Mouse (Mus musculus): ENCODE data around the gene Man2a2. TPM values are rescaled to one million over a fixed set of nuclear protein-coding genes. Genes with fewer than 3 reads are reported as not detected.
"Not testable (repeated sequence)": the region's sequence is repeated elsewhere in the genome, so short reads cannot be mapped to it uniquely, and the experiment has no call there.

The Man2a2 gene
- polyA plus RNA-seq, 1 experiment = 96.3 TPM

DNA sequence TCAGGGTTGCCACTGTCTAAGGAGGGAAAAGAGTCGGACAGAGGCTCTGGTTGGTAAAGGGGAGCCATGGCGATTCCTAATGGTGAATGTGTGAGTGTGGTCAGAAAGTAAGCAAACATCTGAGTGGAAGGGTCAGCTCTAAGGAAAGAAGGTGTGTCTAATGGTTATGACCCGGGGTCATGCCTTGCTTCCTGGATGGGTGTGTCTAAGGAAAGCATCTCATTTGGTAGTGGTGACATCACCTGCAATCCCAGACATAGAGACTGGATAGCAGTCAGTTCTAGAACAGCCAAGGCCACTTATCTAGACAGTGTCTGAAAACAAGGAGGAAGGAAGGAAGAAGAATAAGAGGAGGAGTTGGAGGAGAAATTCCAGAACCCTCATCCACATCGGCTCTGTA, 36.3 kb downstream of the Man2a2 start:
- DNase-seq = no peak
- no peak overlapping the region for H3K4me3 ChIP-seq (replicated peaks; ENCODE audit: extremely low read depth, low read depth, low read length)
- TF ChIP-seq POLR2A (IDR thresholded peaks at IDR 0.05; ENCODE audit: borderline replicate concordance, extremely low read depth, low read depth, low read length) (no peak), CTCF (IDR thresholded peaks at IDR 0.05; ENCODE audit: insufficient read depth, low read length) (no peak)
- H3K4me1 ChIP-seq (ENCODE audit: control insufficient read depth, insufficient read depth, low read length) = peaks cover 4% of the 10 kb centered on the region; the same call in 1 of the 2 replicates
- 74% methylated on average over 4 of the region's 4 CpGs for WGBS

- no peak for DNase-seq
- H3K4me3 ChIP-seq (replicated peaks; ENCODE audit: extremely low read depth, low read depth, low read length) = no peak overlapping the region
- H3K4me1 ChIP-seq (ENCODE audit: control insufficient read depth, insufficient read depth, low read length) = no peaks in the 10 kb centered on the region
- 91% methylated on average over 19 of the region's 19 CpGs for WGBS
- TF ChIP-seq CTCF (IDR thresholded peaks at IDR 0.05; ENCODE audit: insufficient read depth, low read length) (no peak), POLR2A (IDR thresholded peaks at IDR 0.05; ENCODE audit: borderline replicate concordance, extremely low read depth, low read depth, low read length) (no peak)
Measured at GRCm38 (mm10) chr7:80331433-80331832, 39.7 kb downstream of the Man2a2 start.

DNA sequence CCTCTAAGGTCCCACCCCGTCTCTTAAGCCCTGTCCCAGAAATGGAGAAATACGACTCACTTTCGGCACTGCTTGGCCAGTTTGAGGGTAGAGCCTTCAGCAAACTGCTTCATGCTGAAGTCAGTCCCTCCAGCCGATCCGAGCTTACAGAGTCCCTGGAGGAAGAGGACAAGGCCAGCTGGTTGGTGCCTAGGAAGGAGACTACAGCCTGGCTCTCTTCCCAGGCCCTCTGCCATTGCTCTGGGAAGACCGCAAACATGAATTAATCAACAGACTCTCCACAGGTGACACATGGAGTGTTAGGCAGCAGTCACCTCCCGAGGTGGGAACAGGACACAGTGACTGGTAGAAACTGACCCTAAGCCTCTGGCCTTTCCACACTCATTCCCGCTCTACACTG, 40.9 kb downstream of the Man2a2 start:
- no peak for DNase-seq
- TF ChIP-seq CTCF (IDR thresholded peaks at IDR 0.05; ENCODE audit: insufficient read depth, low read length) = no peak
- no peak for TF ChIP-seq POLR2A (IDR thresholded peaks at IDR 0.05; ENCODE audit: borderline replicate concordance, extremely low read depth, low read depth, low read length)
- WGBS = 84% methylated on average over 8 of the region's 8 CpGs

DNA sequence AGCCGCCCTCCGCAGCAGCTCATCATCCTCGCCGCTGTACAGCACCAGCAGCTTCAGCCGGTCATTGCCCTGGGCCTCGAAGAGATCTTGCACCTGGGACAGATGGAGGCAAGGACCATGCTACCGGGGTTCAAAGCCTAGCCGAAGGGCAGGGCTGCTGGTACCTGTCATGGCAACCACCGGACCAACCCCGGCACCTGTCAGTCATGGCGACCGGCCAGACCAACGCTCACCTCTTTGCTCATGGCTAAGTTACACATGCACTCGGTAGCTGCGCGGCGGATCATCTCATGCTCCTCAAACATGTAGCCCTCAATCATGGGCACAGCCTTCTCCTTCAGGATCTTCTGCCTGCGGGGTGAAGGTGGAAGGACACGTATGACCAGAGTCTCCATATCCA, 45.1 kb downstream of the Man2a2 start:
- DNase-seq = no peak
- TF ChIP-seq POLR2A (IDR thresholded peaks at IDR 0.05; ENCODE audit: borderline replicate concordance, extremely low read depth, low read depth, low read length) (no peak), CTCF (IDR thresholded peaks at IDR 0.05; ENCODE audit: insufficient read depth, low read length) (no peak)
- no peak overlapping the region for H3K4me3 ChIP-seq (replicated peaks; ENCODE audit: extremely low read depth, low read depth, low read length)
- peaks cover 3% of the 10 kb centered on the region; the same call in 1 of the 2 replicates for H3K4me1 ChIP-seq (ENCODE audit: control insufficient read depth, insufficient read depth, low read length)
- 94% methylated on average over 19 of the region's 19 CpGs for WGBS

More for the DNA sequence above, 40.9 kb downstream of the Man2a2 start:
- Histone ChIP-seq H3K4me1 (ENCODE audit: control insufficient read depth, insufficient read depth, low read length) (no peaks in the 10 kb centered on the region), H3K4me3 (replicated peaks; ENCODE audit: extremely low read depth, low read depth, low read length) (no peak overlapping the region)

- 91% methylated on average over 16 of the region's 16 CpGs for WGBS
- peaks cover 3% of the 10 kb centered on the region; the same call in 1 of the 2 replicates for H3K4me1 ChIP-seq (ENCODE audit: control insufficient read depth, insufficient read depth, low read length)
- TF ChIP-seq CTCF (IDR thresholded peaks at IDR 0.05; ENCODE audit: insufficient read depth, low read length) (no peak), POLR2A (IDR thresholded peaks at IDR 0.05; ENCODE audit: borderline replicate concordance, extremely low read depth, low read depth, low read length) (no peak)
- H3K4me3 ChIP-seq (replicated peaks; ENCODE audit: extremely low read depth, low read depth, low read length) = no peak overlapping the region
- DNase-seq = no peak
Measured at GRCm38 (mm10) chr7:80325292-80325868, 45.8 kb downstream of the Man2a2 start.

- H3K4me3 ChIP-seq (replicated peaks; ENCODE audit: extremely low read depth, low read depth, low read length) = not testable (repeated sequence)
- WGBS = 44% methylated on average over 5 of the region's 5 CpGs
Measured at GRCm38 (mm10) chr7:80324816-80325119, 46.4 kb downstream of the Man2a2 start.

GRCm38 (mm10) chr7:80324043-80324815, 46.9 kb downstream of the Man2a2 start, which contains the start of gene Rccd1:
Gene Rccd1 (minus strand): TSS chr7:80324454.
- WGBS = under 1% methylated on average over 38 of the region's 38 CpGs
- peaks cover 3% of the 10 kb centered on the region; the same call in 1 of the 2 replicates for H3K4me1 ChIP-seq (ENCODE audit: control insufficient read depth, insufficient read depth, low read length)
- TF ChIP-seq CTCF (IDR thresholded peaks at IDR 0.05; ENCODE audit: insufficient read depth, low read length) = no peak
- TF ChIP-seq POLR2A (IDR thresholded peaks at IDR 0.05; ENCODE audit: borderline replicate concordance, extremely low read depth, low read depth, low read length) = peak; percentile 85; the same call in 1 of the 2 replicates
- peak; percentile 96 for DNase-seq
- peak within 1 kb of the TSS; percentile 80 for H3K4me3 ChIP-seq (replicated peaks; ENCODE audit: extremely low read depth, low read depth, low read length)

More at GRCm38 (mm10) chr7:80324816-80325119, 46.4 kb downstream of the Man2a2 start:
- not testable (repeated sequence) for H3K4me1 ChIP-seq (ENCODE audit: control insufficient read depth, insufficient read depth, low read length); DNase-seq

DNA sequence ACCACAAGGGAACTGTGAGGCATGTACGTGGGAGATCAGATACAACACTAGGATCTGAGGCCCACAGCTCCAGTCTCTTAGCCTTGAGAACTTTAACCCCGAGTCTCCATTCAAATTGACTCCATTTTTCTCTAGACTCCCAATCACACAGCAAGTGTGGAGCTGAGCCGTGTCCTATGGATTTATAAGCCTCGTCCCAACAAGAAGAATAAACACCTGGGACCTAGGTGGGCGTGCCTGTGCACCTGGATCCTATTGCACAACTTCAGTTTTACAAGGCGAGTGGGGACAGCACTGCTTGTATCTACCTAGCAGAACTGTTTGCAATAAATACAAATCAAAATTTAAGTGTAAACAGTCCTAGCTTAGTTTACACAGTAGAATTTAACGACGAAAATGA, 47.8 kb downstream of the Man2a2 start:
- WGBS = 20% methylated on average over 8 of the region's 8 CpGs
- DNase-seq = no peak
- peak overlapping the region; percentile 80 for H3K4me3 ChIP-seq (replicated peaks; ENCODE audit: extremely low read depth, low read depth, low read length)

GRCm38 (mm10) chr7:80319846-80320496, 51.2 kb downstream of the Man2a2 start:
- no peak for TF ChIP-seq POLR2A (IDR thresholded peaks at IDR 0.05; ENCODE audit: borderline replicate concordance, extremely low read depth, low read depth, low read length)
- Histone ChIP-seq H3K4me3 (replicated peaks; ENCODE audit: extremely low read depth, low read depth, low read length) (no peak overlapping the region), H3K4me1 (ENCODE audit: control insufficient read depth, insufficient read depth, low read length) (peaks cover 3% of the 10 kb centered on the region; the same call in 1 of the 2 replicates)
- no peak for DNase-seq
- WGBS = 85% methylated on average over 19 of the region's 19 CpGs

More for the DNA sequence above, 47.8 kb downstream of the Man2a2 start:
- TF ChIP-seq CTCF (IDR thresholded peaks at IDR 0.05; ENCODE audit: insufficient read depth, low read length) (no peak), POLR2A (IDR thresholded peaks at IDR 0.05; ENCODE audit: borderline replicate concordance, extremely low read depth, low read depth, low read length) (no peak)
- peaks cover 3% of the 10 kb centered on the region; the same call in 1 of the 2 replicates for H3K4me1 ChIP-seq (ENCODE audit: control insufficient read depth, insufficient read depth, low read length)
